Mouse (Mus musculus): ENCODE data around the gene Rln3. TPM values are rescaled to one million over a fixed set of nuclear protein-coding genes. Genes with fewer than 3 reads are reported as not detected.

Gene Rln3
- polyA plus RNA-seq, 1 experiment from 2014 or later, result 1.2 TPM

DNA sequence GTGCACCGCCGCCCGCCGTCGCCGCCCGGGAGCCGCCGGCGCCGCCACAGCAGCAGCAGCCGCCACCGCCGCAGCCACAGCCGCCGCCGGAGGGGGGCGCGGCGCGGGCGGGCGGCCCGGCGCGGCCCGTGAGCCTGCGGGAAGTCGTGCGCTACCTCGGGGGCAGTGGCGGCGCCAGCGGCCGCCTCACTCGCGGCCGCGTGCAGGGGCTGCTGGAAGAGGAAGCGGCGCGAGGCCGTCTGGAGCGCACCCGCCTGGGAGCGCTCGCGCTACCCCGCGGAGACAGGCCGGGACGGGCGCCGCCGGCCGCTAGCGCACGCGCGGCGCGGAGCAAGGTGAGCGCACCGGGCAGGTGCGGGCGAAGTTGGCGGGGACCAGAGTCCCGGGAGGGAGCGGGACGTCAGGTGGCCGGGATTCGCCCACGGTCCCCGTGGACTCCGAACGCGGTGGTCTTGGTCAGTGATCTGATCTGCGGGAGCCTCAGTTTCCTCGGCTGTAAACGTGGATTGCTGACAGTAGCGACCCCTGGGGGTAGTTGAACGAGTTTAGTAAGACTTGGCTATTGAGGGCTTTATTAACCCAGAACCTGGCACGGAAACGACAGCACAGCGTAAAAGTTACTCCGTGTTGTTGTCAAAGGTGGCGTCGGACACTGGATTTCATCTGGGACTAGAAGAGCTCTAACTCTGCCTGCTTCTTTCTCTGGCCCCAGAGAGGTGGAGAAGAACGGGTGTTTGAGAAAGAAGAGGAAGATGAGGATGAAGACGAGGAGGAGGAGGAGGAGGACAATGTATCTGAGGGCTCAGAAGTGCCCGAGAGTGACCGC, 46.4 kb downstream of the Rln3 start:
- ATAC-seq (ENCODE audit: low FRiP score, low TSS enrichment), result peak; percentile 8; the same call in 1 of the 2 replicates

DNA sequence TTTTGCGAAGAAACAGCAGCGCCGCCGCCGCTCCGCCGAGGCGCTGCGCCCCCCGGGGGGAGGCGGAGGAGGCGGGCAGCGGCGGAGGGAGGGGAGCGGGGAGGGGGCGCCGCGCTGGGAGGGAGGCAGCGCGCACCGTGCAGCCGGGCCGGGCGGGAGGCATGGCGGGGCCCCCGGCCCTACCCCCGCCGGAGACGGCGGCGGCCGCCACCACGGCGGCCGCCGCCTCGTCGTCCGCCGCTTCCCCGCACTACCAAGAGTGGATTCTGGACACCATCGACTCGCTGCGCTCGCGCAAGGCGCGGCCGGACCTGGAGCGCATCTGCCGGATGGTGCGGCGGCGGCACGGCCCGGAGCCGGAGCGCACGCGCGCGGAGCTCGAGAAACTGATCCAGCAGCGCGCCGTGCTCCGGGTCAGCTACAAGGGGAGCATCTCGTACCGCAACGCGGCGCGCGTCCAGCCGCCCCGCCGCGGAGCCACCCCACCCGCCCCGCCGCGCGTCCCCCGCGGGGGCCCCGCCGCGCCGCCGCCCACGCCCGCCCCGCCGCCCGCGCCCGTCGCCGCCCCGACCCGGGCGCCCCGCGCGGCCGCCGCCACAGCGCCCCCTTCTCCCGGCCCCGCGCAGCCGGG, 47.2 kb downstream of the Rln3 start, which contains the start of gene Samd1:
Gene Samd1 (plus strand): TSS at position 162 of the 631 bp plus-strand sequence.
- no peaks in the 10 kb centered on the region for H3K9me3 ChIP-seq (ENCODE audit: control insufficient read depth, low read length)
- DNase-seq, result peak; percentile 84
- H3K27ac ChIP-seq (replicated peaks; ENCODE audit: low read depth, low read length), result peak within 1 kb of the TSS; percentile 96
- peaks cover 16% of the 10 kb centered on the region; the same call in 1 of the 2 replicates for H3K27me3 ChIP-seq (ENCODE audit: control insufficient read depth, insufficient read depth, low read length)
- peak within 1 kb of the TSS; percentile 67 for H3K9ac ChIP-seq (replicated peaks; ENCODE audit: low read length)
- 0% methylated on average over 63 of the region's 112 CpGs for WGBS
- peaks cover 31% of the 10 kb centered on the region for H3K36me3 ChIP-seq (ENCODE audit: control insufficient read depth, insufficient read depth, low read length)
- peak; percentile 46; the same call in 1 of the 2 replicates for ATAC-seq (ENCODE audit: low FRiP score, low TSS enrichment)
- H3K4me3 ChIP-seq (replicated peaks; ENCODE audit: low read depth, low read length), result peak within 1 kb of the TSS; percentile 72
- H3K4me2 ChIP-seq (ENCODE audit: low read length), result peak within 1 kb of the TSS; percentile 77
- peaks cover 16% of the 10 kb centered on the region for H3K4me1 ChIP-seq (ENCODE audit: control insufficient read depth, insufficient read depth, low read length)

More for the DNA sequence above, 46.4 kb downstream of the Rln3 start:
- Histone ChIP-seq H3K9me3 (ENCODE audit: control insufficient read depth, low read length) (no peaks in the 10 kb centered on the region), H3K27ac (replicated peaks; ENCODE audit: low read depth, low read length) (peak overlapping the region; percentile 96), H3K4me1 (ENCODE audit: control insufficient read depth, insufficient read depth, low read length) (peaks cover 16% of the 10 kb centered on the region), H3K4me3 (replicated peaks; ENCODE audit: low read depth, low read length) (peak overlapping the region; percentile 72), H3K4me2 (ENCODE audit: low read length) (peak overlapping the region; percentile 77), H3K27me3 (ENCODE audit: control insufficient read depth, insufficient read depth, low read length) (peaks cover 16% of the 10 kb centered on the region; the same call in 1 of the 2 replicates), H3K36me3 (ENCODE audit: control insufficient read depth, insufficient read depth, low read length) (peaks cover 29% of the 10 kb centered on the region), H3K9ac (replicated peaks; ENCODE audit: low read length) (peak overlapping the region; percentile 67)
- under 1% methylated on average over 82 of the region's 92 CpGs for WGBS
- DNase-seq, result peak; percentile 87

DNA sequence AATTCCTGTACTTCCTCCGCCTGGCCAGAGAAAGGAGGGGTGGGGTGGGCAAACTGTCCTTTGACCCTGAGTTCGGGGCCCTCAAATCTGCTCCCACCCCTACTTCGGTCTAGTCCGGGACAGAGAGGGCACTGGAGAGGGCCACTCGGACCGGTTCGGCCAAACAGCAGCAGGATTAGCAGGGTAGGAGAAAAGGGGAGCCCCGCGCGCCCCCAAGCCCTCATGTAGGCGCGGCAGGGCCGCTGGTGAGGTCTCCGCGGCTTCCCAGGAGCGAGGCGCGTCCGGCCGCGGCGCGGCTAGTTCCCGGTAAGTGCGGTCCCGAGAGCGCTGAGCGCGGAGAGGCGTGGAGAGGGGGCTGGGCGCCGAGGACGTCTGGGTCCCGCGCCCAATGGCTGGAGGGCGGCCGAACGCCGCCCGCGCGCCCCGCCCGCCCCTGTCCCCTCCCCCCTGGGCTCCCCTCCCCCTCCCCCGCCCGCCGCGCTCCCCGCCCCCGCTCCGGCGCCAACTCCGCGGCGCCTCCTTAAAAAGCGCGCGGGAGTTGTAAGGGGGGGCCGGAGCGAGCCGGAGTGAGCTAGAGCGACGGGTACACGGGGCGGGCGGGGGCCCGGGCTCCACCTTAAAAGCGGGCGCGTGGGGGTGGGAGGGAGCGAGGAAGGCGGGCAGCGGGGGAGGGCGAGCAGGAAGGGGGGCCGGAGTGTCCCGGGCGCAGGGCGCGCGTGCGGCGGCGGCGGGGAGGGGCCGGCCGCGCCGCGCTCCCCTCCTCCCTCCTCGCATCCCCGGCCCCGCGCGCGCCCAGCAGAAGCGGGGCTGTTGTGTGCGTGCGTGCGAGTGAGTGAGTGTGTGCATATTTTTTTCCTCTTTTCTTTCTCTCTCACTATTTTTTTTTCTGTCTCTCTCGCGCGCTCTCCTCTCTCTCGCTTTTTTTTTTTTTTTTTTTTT, 48.0 kb downstream of the Rln3 start:
- no peaks in the 10 kb centered on the region for H3K9me3 ChIP-seq (ENCODE audit: control insufficient read depth, low read length)
- H3K27ac ChIP-seq (replicated peaks; ENCODE audit: low read depth, low read length), result peak overlapping the region; percentile 96
- peaks cover 15% of the 10 kb centered on the region; the same call in 1 of the 2 replicates for H3K27me3 ChIP-seq (ENCODE audit: control insufficient read depth, insufficient read depth, low read length)
- peak overlapping the region; percentile 67 for H3K9ac ChIP-seq (replicated peaks; ENCODE audit: low read length)
- peak overlapping the region; percentile 69 for H3K4me3 ChIP-seq (replicated peaks; ENCODE audit: low read depth, low read length)
- peak overlapping the region; percentile 77 for H3K4me2 ChIP-seq (ENCODE audit: low read length)
- ATAC-seq (ENCODE audit: low FRiP score, low TSS enrichment), result peak; percentile 74
- H3K36me3 ChIP-seq (ENCODE audit: control insufficient read depth, insufficient read depth, low read length), result peaks cover 39% of the 10 kb centered on the region
- peaks cover 16% of the 10 kb centered on the region for H3K4me1 ChIP-seq (ENCODE audit: control insufficient read depth, insufficient read depth, low read length)
- peak; percentile 89 for DNase-seq
- under 1% methylated on average over 64 of the region's 103 CpGs for WGBS

DNA sequence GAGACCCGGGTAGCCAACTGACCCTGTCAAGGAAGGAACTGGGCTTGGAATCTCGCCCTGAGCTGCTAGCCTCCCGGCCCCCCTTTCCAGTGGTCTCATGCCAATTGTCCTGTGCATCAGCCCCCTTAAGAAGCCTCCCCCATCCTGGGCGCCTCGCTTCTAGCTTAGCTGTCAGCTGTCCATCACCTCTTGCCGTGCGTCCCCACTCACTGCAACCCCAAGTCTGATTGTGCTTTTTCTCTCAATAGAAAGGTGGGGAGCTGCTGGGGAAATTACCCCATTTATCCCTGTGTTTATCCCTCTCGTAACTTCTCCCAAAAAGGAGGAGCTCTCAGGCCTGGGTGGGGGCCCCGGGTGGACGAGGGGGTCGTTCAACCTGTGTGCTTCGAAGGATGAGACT, 48.8 kb downstream of the Rln3 start:
- Histone ChIP-seq H3K27ac (replicated peaks; ENCODE audit: low read depth, low read length) (no peak overlapping the region), H3K4me2 (ENCODE audit: low read length) (peak overlapping the region; percentile 77), H3K27me3 (ENCODE audit: control insufficient read depth, insufficient read depth, low read length) (peaks cover 7% of the 10 kb centered on the region; the same call in 1 of the 2 replicates), H3K9me3 (ENCODE audit: control insufficient read depth, low read length) (no peaks in the 10 kb centered on the region), H3K36me3 (ENCODE audit: control insufficient read depth, insufficient read depth, low read length) (peaks cover 43% of the 10 kb centered on the region), H3K9ac (replicated peaks; ENCODE audit: low read length) (0 out of 2 replicates have a peak overlapping the region, but pooled peaks have one; percentile 67), H3K4me1 (ENCODE audit: control insufficient read depth, insufficient read depth, low read length) (peaks cover 13% of the 10 kb centered on the region), H3K4me3 (replicated peaks; ENCODE audit: low read depth, low read length) (peak overlapping the region; percentile 69; the same call in 1 of the 2 replicates)
- 9% methylated on average over 12 of the region's 12 CpGs for WGBS
- ATAC-seq (ENCODE audit: low FRiP score, low TSS enrichment), result no peak
- no peak for DNase-seq

DNA sequence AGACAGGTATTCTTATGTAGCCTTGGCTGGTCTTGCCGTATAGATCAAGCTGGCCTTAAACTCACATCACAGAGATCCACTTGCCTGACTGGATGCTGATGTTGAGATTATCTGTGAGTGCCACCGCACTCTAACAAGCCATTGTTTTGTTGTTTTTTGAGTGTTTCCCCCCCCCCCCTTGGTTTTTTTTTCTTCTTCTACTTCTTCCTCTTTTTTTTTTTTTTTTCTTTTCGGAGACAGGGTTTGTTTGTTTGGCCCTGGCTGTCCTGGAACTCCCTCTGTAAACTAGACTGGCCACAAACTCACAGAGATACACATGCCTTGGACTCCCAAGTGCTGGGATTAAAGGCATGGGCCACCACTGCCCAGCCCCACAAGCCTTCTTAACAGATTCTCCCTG, 50.8 kb downstream of the Rln3 start:
- ATAC-seq (ENCODE audit: low FRiP score, low TSS enrichment) (no peak), DNase-seq (no peak)
- WGBS, result 93% methylated on average over 3 of the region's 3 CpGs
- Histone ChIP-seq H3K4me3 (replicated peaks; ENCODE audit: low read depth, low read length) (no peak overlapping the region), H3K9ac (replicated peaks; ENCODE audit: low read length) (no peak overlapping the region), H3K9me3 (ENCODE audit: control insufficient read depth, low read length) (no peaks in the 10 kb centered on the region), H3K36me3 (ENCODE audit: control insufficient read depth, insufficient read depth, low read length) (peaks cover 54% of the 10 kb centered on the region), H3K27me3 (ENCODE audit: control insufficient read depth, insufficient read depth, low read length) (no peaks in the 10 kb centered on the region), H3K4me1 (ENCODE audit: control insufficient read depth, insufficient read depth, low read length) (peaks cover 4% of the 10 kb centered on the region), H3K27ac (replicated peaks; ENCODE audit: low read depth, low read length) (no peak overlapping the region), H3K4me2 (ENCODE audit: low read length) (no peak overlapping the region)

MicroRNAs within 50 kb of the gene (microRNA counts, 519-probe panel; counts per million panel counts)
- microRNA mmu-miR-1199 (not detected), microRNA mmu-miR-709 (3,778 counts per million, percentile 21 among the panel's probes with 10 or more counts)

Small RNAs within 50 kb of the gene (microRNA-seq; reads per million reads assigned to microRNA genes)
- gene Mir1199, result 0.44 reads per million
- gene Mir709, result not detected
- gene Mir8111, result 1.2 reads per million

Other genes starting within 250 kb of the Rln3 start
- gene Adgrl1, start 144.9 kb downstream of the Rln3 start, polyA plus RNA-seq (2014; fragmentation: Nextera tagmentation; extraction: Ambion mirVana), result 77.2 and 92.7 TPM in 2 replicates
- 1.0 and 1.1 TPM in 2 replicates for gene Gm10644, start 89.8 kb downstream of the Rln3 start, polyA plus RNA-seq (2014; fragmentation: Nextera tagmentation; extraction: Ambion mirVana)
- 7.9 and 15.5 TPM in 2 replicates for gene Asf1b, start 89.5 kb downstream of the Rln3 start, polyA plus RNA-seq (2014; fragmentation: Nextera tagmentation; extraction: Ambion mirVana)
- 181 and 207 TPM in 2 replicates for gene Prkaca, start 72.0 kb downstream of the Rln3 start, polyA plus RNA-seq (2014; fragmentation: Nextera tagmentation; extraction: Ambion mirVana)
- 10.5 and 14.2 TPM in 2 replicates for gene Samd1, start 47.3 kb downstream of the Rln3 start, polyA plus RNA-seq (2014; fragmentation: Nextera tagmentation; extraction: Ambion mirVana)
- 0.53 and 0.89 TPM in 2 replicates for gene 1700067K01Rik, start 43.5 kb downstream of the Rln3 start, polyA plus RNA-seq (2014; fragmentation: Nextera tagmentation; extraction: Ambion mirVana)
- 0.94 TPM in 1 of 2 replicates, not detected in the other for gene 2210011C24Rik, start 32.8 kb downstream of the Rln3 start, polyA plus RNA-seq (2014; fragmentation: Nextera tagmentation; extraction: Ambion mirVana)
- 0.65 and 0.87 TPM in 2 replicates for gene Palm3, start 23.5 kb downstream of the Rln3 start, polyA plus RNA-seq (2014; fragmentation: Nextera tagmentation; extraction: Ambion mirVana)
- 0.16 and 0.33 TPM in 2 replicates for gene Il27ra, start 2.4 kb downstream of the Rln3 start, polyA plus RNA-seq (2014; fragmentation: Nextera tagmentation; extraction: Ambion mirVana)
- gene Gm10643, start 20.1 kb upstream of the Rln3 start, polyA plus RNA-seq (2014; fragmentation: Nextera tagmentation; extraction: Ambion mirVana), result 1.5 and 2.4 TPM in 2 replicates
- gene Rfx1, start 21.8 kb upstream of the Rln3 start, polyA plus RNA-seq (2014; fragmentation: Nextera tagmentation; extraction: Ambion mirVana), result 11.2 and 12.2 TPM in 2 replicates
- gene Dcaf15, start 59.8 kb upstream of the Rln3 start, polyA plus RNA-seq (2014; fragmentation: Nextera tagmentation; extraction: Ambion mirVana), result 19.9 and 26.0 TPM in 2 replicates
- gene Podnl1, start 81.0 kb upstream of the Rln3 start, polyA plus RNA-seq (2014; fragmentation: Nextera tagmentation; extraction: Ambion mirVana), result 0.63 and 0.68 TPM in 2 replicates
- 28.9 and 33.1 TPM in 2 replicates for gene Cc2d1a, start 102.9 kb upstream of the Rln3 start, polyA plus RNA-seq (2014; fragmentation: Nextera tagmentation; extraction: Ambion mirVana)
- gene 4930432K21Rik, start 103.0 kb upstream of the Rln3 start, polyA plus RNA-seq (2014; fragmentation: Nextera tagmentation; extraction: Ambion mirVana), result 1.8 and 1.9 TPM in 2 replicates
- 9.4 and 11.7 TPM in 2 replicates for gene Nanos3, start 140.2 kb upstream of the Rln3 start, polyA plus RNA-seq (2014; fragmentation: Nextera tagmentation; extraction: Ambion mirVana)
- 28.7 and 35.6 TPM in 2 replicates for gene Zswim4, start 192.1 kb upstream of the Rln3 start, polyA plus RNA-seq (2014; fragmentation: Nextera tagmentation; extraction: Ambion mirVana)
- gene D8Ertd738e, start 204.7 kb upstream of the Rln3 start, polyA plus RNA-seq (2014; fragmentation: Nextera tagmentation; extraction: Ambion mirVana), result 261 and 282 TPM in 2 replicates
- gene Mri1, start 212.3 kb upstream of the Rln3 start, polyA plus RNA-seq (2014; fragmentation: Nextera tagmentation; extraction: Ambion mirVana), result 39.9 and 40.2 TPM in 2 replicates
- 25.5 and 26.2 TPM in 2 replicates for gene Ccdc130, start 225.4 kb upstream of the Rln3 start, polyA plus RNA-seq (2014; fragmentation: Nextera tagmentation; extraction: Ambion mirVana)

All from midbrain, embryonic 14.5 days (tissue).